Mouse (Mus musculus): ENCODE measurements around the gene Bgn. TPM values are rescaled to one million over a fixed set of nuclear protein-coding genes. Genes with fewer than 3 reads are reported as not detected.

The Bgn gene
- polyA plus RNA-seq, 1 experiment from 2014 or later, result 40.7 TPM

DNA sequence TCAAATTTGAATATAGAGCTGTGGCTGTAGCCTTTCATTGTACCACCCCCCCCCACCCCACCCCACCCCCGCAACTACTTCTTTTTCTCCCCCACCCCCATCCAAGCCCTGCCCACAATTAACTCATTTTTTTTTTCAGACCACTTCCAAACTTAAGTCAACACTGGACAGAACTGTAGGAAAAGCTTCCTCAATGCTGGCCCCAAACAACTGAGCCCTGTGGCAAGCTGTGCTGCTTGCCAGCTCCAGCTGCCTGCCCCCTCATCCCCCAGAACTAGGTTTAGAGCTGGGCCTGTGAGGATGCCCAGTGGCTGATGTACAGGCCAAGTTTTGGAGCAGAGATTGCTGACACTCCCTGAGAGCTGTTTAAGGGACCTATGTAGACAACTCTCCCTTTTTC is 14.7 kb upstream of the Bgn start:
- ATAC-seq (ENCODE audit: low FRiP score) (no peak), DNase-seq (ENCODE audit: low spot score) (no peak)
- Histone ChIP-seq H3K27ac (no peak overlapping the region), H3K4me2 (replicated peaks) (no peak overlapping the region), H3K9me3 (ENCODE audit: control insufficient read depth, low read length) (no peaks in the 10 kb centered on the region), H3K4me3 (replicated peaks; ENCODE audit: low read length) (no peak overlapping the region), H3K27me3 (ENCODE audit: control insufficient read depth, insufficient read depth, low read length) (no peaks in the 10 kb centered on the region), H3K9ac (no peak overlapping the region), H3K4me1 (replicated peaks; ENCODE audit: control insufficient read depth, insufficient read depth, low read length) (no peaks in the 10 kb centered on the region), H3K36me3 (replicated peaks; ENCODE audit: control insufficient read depth, insufficient read depth) (no peaks in the 10 kb centered on the region)
- 71% methylated on average over 1 of the region's 1 CpGs for WGBS

DNA sequence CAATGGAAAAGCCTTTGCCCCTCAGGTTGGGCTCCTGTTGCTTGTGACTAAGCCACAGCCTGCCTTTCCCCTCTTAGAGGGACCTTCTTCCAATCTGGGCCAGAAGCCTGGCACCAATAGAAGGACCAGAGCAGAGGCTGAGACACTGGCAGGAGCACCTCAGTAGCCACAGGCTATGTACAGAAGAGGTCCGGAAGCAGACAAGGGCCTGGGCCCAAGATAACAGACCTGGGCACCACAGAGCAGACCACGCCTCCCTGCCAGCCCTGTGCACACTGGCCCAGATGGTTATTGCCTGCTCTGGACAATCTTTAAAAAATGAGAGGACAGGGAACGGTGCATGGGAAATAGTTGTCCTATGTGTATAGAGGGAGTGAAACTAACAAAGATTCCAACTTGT is 11.6 kb upstream of the Bgn start:
- 92% methylated on average over 3 of the region's 3 CpGs for WGBS

DNA sequence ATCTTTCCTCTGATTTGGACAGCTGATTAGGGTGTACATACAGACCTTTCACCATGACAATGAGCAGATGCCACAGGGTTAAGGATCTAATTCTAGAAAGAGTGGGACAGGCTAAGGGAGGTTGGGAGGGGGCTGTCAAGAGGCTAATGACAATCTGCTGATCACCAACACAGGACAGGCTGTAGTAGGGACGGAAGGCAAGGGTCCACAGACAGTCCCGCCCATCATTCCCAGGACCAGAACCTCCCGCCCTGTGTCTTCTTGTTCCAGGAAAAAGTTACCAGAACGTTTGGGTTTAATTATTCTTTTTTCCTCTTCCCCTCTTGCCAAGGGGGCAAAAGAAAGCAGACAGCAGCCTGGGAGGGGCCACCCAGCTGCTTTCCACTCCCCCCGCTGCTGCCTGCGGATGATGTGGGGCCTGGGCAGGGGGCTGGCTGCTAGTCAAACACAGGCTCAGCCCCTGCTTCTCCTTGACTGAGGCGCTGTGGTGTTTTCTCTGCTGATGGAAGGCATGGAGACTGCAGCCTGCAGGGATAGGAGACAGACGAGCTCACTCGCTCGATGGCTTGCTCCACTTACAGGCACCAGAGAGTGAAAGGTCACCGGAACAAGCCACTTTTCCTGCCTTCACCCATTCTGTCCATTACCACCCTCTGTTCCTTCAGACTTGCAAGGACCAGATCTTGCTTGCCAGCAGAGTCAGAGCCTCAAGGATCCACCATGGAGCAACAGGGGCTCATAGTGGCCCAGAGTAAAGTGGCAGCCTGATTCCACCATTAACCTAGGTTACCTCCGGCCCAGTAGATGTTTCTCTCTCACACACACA is 8.8 kb upstream of the Bgn start:
- no peak overlapping the region for H3K9ac ChIP-seq
- WGBS, result 69% methylated on average over 12 of the region's 12 CpGs
- H3K9me3 ChIP-seq (ENCODE audit: control insufficient read depth, low read length), result no peaks in the 10 kb centered on the region
- DNase-seq (ENCODE audit: low spot score) (no peak), ATAC-seq (ENCODE audit: low FRiP score) (no peak)
- H3K4me1 ChIP-seq (replicated peaks; ENCODE audit: control insufficient read depth, insufficient read depth, low read length), result no peaks in the 10 kb centered on the region
- H3K27me3 ChIP-seq (ENCODE audit: control insufficient read depth, insufficient read depth, low read length), result no peaks in the 10 kb centered on the region
- H3K27ac ChIP-seq, result no peak overlapping the region
- H3K4me2 ChIP-seq (replicated peaks), result no peak overlapping the region
- H3K36me3 ChIP-seq (replicated peaks; ENCODE audit: control insufficient read depth, insufficient read depth), result no peaks in the 10 kb centered on the region
- H3K4me3 ChIP-seq (replicated peaks; ENCODE audit: low read length), result no peak overlapping the region

More for the DNA sequence above, 11.6 kb upstream of the Bgn start:
- H3K36me3 ChIP-seq (replicated peaks; ENCODE audit: control insufficient read depth, insufficient read depth), result no peaks in the 10 kb centered on the region
- no peak overlapping the region for H3K27ac ChIP-seq
- no peak for DNase-seq (ENCODE audit: low spot score)
- H3K9me3 ChIP-seq (ENCODE audit: control insufficient read depth, low read length), result no peaks in the 10 kb centered on the region
- H3K4me2 ChIP-seq (replicated peaks), result no peak overlapping the region
- no peaks in the 10 kb centered on the region for H3K4me1 ChIP-seq (replicated peaks; ENCODE audit: control insufficient read depth, insufficient read depth, low read length)
- no peak overlapping the region for H3K9ac ChIP-seq
- no peaks in the 10 kb centered on the region for H3K27me3 ChIP-seq (ENCODE audit: control insufficient read depth, insufficient read depth, low read length)
- ATAC-seq (ENCODE audit: low FRiP score), result no peak
- no peak overlapping the region for H3K4me3 ChIP-seq (replicated peaks; ENCODE audit: low read length)

DNA sequence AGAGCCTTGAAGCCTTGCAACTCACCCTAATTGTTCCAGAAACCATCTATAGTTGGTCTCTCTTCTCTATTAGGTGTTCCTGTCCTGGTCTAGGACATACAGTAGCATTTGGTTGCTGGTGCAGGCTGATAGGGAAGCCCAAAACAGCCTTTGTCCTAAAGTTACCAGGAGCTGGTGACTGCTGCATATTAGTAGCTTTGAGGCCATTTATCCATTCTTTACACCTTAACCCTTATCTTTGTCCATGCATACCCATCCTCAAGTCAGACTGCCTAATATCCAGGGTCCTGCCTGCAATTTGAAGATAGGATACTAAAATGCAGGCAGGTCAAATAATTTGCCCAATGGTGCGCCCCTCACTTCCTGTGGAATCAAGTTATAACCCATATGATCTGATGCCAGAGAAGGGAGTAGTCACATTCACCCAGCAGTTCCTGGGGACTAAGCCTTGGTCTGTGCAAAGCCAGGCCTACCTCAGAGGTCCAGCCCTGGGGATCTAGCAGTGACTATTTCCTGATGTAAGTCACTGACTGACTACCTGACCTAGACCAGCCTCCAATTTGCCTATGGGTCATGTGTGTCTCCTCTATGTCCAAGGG is 7.6 kb upstream of the Bgn start:
- DNase-seq (ENCODE audit: low spot score), result no peak
- Histone ChIP-seq H3K4me1 (replicated peaks; ENCODE audit: control insufficient read depth, insufficient read depth, low read length) (no peaks in the 10 kb centered on the region), H3K9ac (no peak overlapping the region), H3K36me3 (replicated peaks; ENCODE audit: control insufficient read depth, insufficient read depth) (no peaks in the 10 kb centered on the region), H3K9me3 (ENCODE audit: control insufficient read depth, low read length) (no peaks in the 10 kb centered on the region), H3K4me2 (replicated peaks) (no peak overlapping the region), H3K27ac (no peak overlapping the region), H3K4me3 (replicated peaks; ENCODE audit: low read length) (no peak overlapping the region), H3K27me3 (ENCODE audit: control insufficient read depth, insufficient read depth, low read length) (no peaks in the 10 kb centered on the region)
- 100% methylated on average over 1 of the region's 1 CpGs for WGBS
- no peak for ATAC-seq (ENCODE audit: low FRiP score)

DNA sequence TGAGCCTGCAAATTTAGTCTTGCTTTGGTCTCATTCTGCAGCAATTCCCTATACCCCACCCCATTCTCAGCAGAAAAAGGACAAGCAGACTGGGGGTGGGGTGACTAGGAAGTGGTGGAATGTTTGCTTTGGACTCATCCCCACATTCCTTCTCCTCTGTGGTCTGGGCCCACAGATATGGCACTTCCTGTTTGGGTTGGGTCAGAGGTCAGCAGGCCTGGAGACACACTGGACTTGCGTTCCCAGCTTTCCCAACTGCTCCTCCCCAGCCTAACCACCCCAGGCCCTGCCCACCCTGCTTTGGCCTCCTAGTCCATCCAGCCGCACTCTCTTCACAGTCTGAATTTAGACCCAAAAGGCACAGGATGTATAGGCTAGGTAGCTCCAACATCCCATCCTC is 6.8 kb upstream of the Bgn start:
- H3K27ac ChIP-seq, result no peak overlapping the region
- DNase-seq (ENCODE audit: low spot score) (no peak), ATAC-seq (ENCODE audit: low FRiP score) (no peak)
- H3K4me3 ChIP-seq (replicated peaks; ENCODE audit: low read length), result no peak overlapping the region
- WGBS, result 70% methylated on average over 2 of the region's 2 CpGs
- H3K9me3 ChIP-seq (ENCODE audit: control insufficient read depth, low read length), result no peaks in the 10 kb centered on the region
- no peak overlapping the region for H3K4me2 ChIP-seq (replicated peaks)
- H3K4me1 ChIP-seq (replicated peaks; ENCODE audit: control insufficient read depth, insufficient read depth, low read length), result no peaks in the 10 kb centered on the region
- no peaks in the 10 kb centered on the region for H3K27me3 ChIP-seq (ENCODE audit: control insufficient read depth, insufficient read depth, low read length)
- no peak overlapping the region for H3K9ac ChIP-seq
- no peaks in the 10 kb centered on the region for H3K36me3 ChIP-seq (replicated peaks; ENCODE audit: control insufficient read depth, insufficient read depth)

DNA sequence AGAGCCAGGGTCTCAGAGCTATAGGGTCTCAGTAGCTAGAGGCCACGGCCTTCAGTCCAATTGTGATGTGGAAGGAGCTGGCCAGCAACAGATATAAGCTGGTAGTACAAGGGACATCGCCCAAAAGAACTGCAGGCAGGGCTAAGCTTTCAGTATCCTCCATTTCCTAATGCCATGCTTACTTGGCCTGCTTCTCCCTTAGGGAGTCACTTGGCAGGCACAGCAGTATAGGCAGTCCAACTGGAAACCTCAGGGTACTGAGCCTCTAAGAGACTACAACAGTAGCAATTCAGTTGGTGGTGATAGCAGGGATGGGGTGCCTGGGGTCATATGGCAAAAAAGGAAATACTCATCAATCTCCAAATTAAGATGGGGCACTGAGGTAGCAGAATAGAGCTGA is 5.9 kb upstream of the Bgn start:
- 86% methylated on average over 2 of the region's 2 CpGs for WGBS
- DNase-seq (ENCODE audit: low spot score) (no peak), ATAC-seq (ENCODE audit: low FRiP score) (no peak)
- no peaks in the 10 kb centered on the region for H3K36me3 ChIP-seq (replicated peaks; ENCODE audit: control insufficient read depth, insufficient read depth)
- no peak overlapping the region for H3K4me3 ChIP-seq (replicated peaks; ENCODE audit: low read length)
- H3K4me2 ChIP-seq (replicated peaks), result no peak overlapping the region
- H3K9me3 ChIP-seq (ENCODE audit: control insufficient read depth, low read length), result no peaks in the 10 kb centered on the region
- H3K27me3 ChIP-seq (ENCODE audit: control insufficient read depth, insufficient read depth, low read length), result no peaks in the 10 kb centered on the region; the same call in 1 of the 2 replicates
- no peak overlapping the region for H3K27ac ChIP-seq
- no peak overlapping the region for H3K9ac ChIP-seq
- H3K4me1 ChIP-seq (replicated peaks; ENCODE audit: control insufficient read depth, insufficient read depth, low read length), result no peaks in the 10 kb centered on the region

DNA sequence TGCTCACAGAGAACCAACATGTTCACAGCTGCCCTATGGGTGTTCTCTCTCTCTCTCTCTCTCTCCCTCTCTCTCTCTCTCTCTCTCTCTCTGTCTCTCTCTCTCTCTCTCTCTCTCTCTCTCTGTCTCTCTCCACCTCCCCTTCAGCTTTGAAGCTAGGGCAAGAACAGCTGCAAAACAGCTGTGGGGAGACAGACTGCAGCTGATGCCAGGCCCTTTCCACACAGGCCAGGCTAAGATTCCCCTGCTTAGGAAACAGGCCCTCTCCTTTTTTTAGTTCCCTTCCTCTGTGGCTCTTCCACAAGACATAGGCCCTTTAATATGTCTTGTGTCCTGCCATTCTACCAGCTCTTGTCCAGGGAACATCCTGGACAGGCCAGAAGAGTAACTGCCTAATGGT is 3.7 kb upstream of the Bgn start:
- no peaks in the 10 kb centered on the region for H3K36me3 ChIP-seq (replicated peaks; ENCODE audit: control insufficient read depth, insufficient read depth)
- H3K9me3 ChIP-seq (ENCODE audit: control insufficient read depth, low read length), result no peaks in the 10 kb centered on the region
- DNase-seq (ENCODE audit: low spot score) (no peak), ATAC-seq (ENCODE audit: low FRiP score) (no peak)
- no peak overlapping the region for H3K9ac ChIP-seq
- H3K27me3 ChIP-seq (ENCODE audit: control insufficient read depth, insufficient read depth, low read length), result no peaks in the 10 kb centered on the region; the same call in 1 of the 2 replicates
- no peak overlapping the region for H3K4me2 ChIP-seq (replicated peaks)
- H3K27ac ChIP-seq, result no peak overlapping the region
- no peaks in the 10 kb centered on the region for H3K4me1 ChIP-seq (replicated peaks; ENCODE audit: control insufficient read depth, insufficient read depth, low read length)
- H3K4me3 ChIP-seq (replicated peaks; ENCODE audit: low read length), result no peak overlapping the region

DNA sequence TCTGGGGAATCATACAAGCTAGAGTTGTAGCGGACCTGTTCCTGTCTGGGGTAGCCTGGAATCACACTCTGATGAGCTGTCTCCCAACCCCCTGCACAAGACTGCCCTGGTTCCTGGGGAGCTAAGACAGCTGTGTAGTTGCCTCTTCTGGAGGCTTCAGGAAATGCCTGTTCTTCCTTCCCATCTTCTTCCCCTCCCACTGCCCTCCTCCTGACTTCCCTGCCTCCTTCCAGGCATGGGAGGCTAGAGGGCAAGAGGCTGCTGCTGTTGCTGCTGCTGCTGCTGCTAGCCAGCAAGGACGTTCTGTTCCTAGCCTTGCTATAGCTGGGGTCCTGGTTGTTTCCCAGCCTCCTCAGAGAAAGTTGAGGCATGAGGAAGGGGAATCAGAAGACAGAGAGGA is 3.1 kb upstream of the Bgn start:
- Histone ChIP-seq H3K4me1 (replicated peaks; ENCODE audit: control insufficient read depth, insufficient read depth, low read length) (no peaks in the 10 kb centered on the region), H3K9ac (no peak overlapping the region), H3K9me3 (ENCODE audit: control insufficient read depth, low read length) (no peaks in the 10 kb centered on the region), H3K36me3 (replicated peaks; ENCODE audit: control insufficient read depth, insufficient read depth) (no peaks in the 10 kb centered on the region), H3K4me2 (replicated peaks) (no peak overlapping the region), H3K4me3 (replicated peaks; ENCODE audit: low read length) (no peak overlapping the region), H3K27me3 (ENCODE audit: control insufficient read depth, insufficient read depth, low read length) (no peaks in the 10 kb centered on the region; the same call in 1 of the 2 replicates), H3K27ac (no peak overlapping the region)
- no peak for DNase-seq (ENCODE audit: low spot score)
- no peak for ATAC-seq (ENCODE audit: low FRiP score)
- 49% methylated on average over 2 of the region's 2 CpGs for WGBS

DNA sequence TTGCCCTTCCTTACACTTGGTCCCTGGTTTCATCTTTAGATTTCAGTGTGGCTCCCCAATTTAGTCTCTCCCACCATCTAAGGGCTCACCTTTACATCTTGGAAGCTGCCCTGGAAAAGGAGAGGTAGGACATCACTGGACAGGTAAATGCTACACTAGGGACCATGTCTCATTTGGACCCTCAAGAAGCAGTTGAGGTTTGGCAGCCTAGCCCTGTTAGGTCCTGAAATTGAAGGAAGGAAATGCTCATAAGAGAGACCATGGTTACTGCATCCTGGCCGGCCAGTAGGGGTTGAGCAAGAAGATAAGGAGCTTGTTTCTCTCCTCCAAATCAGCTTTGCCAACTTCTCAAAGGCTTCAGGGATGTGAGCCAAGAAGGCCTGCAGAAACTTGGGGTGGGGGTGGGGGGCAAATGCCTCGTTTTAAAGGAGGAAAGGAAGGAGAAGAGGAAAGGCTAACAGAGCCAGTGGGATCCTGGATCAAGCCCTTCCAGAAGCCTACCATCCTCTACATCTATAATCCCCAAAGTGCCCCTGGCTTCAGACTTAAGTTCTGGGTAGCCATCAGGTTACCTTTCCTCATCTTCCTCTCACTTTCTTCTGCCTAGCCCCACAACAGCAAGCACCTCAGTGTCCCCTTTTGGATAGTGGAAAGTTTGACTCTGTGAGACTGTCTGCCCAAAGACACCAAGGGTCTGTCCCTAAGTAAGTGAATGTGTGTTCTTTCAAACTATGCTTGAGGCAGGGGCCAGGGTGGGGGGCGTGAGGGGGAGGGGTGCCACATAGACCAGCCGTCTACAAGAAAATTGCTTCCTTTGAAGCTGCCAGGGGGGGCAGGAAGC is 539 bp upstream of the Bgn start:
- H3K36me3 ChIP-seq (replicated peaks; ENCODE audit: control insufficient read depth, insufficient read depth), result no peaks in the 10 kb centered on the region
- no peak overlapping the region for H3K27ac ChIP-seq
- ATAC-seq (ENCODE audit: low FRiP score), result no peak
- H3K4me3 ChIP-seq (replicated peaks; ENCODE audit: low read length), result no peak overlapping the region
- WGBS, result 28% methylated on average over 4 of the region's 4 CpGs
- DNase-seq (ENCODE audit: low spot score), result no peak
- H3K4me2 ChIP-seq (replicated peaks), result no peak overlapping the region
- H3K9ac ChIP-seq, result no peak overlapping the region
- no peaks in the 10 kb centered on the region for H3K4me1 ChIP-seq (replicated peaks; ENCODE audit: control insufficient read depth, insufficient read depth, low read length)
- H3K9me3 ChIP-seq (ENCODE audit: control insufficient read depth, low read length), result no peaks in the 10 kb centered on the region
- H3K27me3 ChIP-seq (ENCODE audit: control insufficient read depth, insufficient read depth, low read length), result no peaks in the 10 kb centered on the region; the same call in 1 of the 2 replicates
